Mouse (Mus musculus) frontal cortex, adult (tissue): ENCODE data around the gene Arhgdig.

ENCODE experiments used
- ATAC-seq: cut with Nextera tagmentation; 2 replicates; pipeline ENCODE4 v1.9.2; 2017; ENCODE audit warnings: mild to moderate bottlenecking, moderate library complexity, mixed read lengths; ENCODE audit not compliant: low TSS enrichment

Gene Arhgdig

GRCm38 (mm10) chr17:26207686-26208085 lies at the start of gene Arhgdig:
Arhgdig (minus strand) TSS chr17:26207786.
- ATAC-seq = no peak

- ATAC-seq = no peak
These were observed 47.7 kb upstream of the Arhgdig start for GRCm38 (mm10) chr17:26255313-26255712.

- no peak for ATAC-seq
These were observed 45.8 kb upstream of the Arhgdig start for GRCm38 (mm10) chr17:26253399-26253798.

- peak; percentile 98 for ATAC-seq
These were observed 45.1 kb upstream of the Arhgdig start, which contains the start of gene Luc7l for GRCm38 (mm10) chr17:26252539-26253251. Luc7l (plus strand) TSS chr17:26252896.

GRCm38 (mm10) chr17:26251886-26252538 lies 44.4 kb upstream of the Arhgdig start:
- no peak for ATAC-seq

GRCm38 (mm10) chr17:26244101-26244841 lies 36.7 kb upstream of the Arhgdig start, which contains the start of gene Fam234a:
Fam234a (minus strand) TSS chr17:26244242.
- peak; percentile 95 for ATAC-seq

GRCm38 (mm10) chr17:26243471-26244100 lies 36.0 kb upstream of the Arhgdig start:
- ATAC-seq = peak; percentile 60

- no peak for ATAC-seq
These were observed 33.4 kb upstream of the Arhgdig start for GRCm38 (mm10) chr17:26240990-26241389.

- no peak for ATAC-seq
These were observed 32.7 kb upstream of the Arhgdig start for GRCm38 (mm10) chr17:26240120-26240790.

GRCm38 (mm10) chr17:26239551-26239950 lies 32.0 kb upstream of the Arhgdig start:
- no peak for ATAC-seq

- no peak for ATAC-seq
These were observed 30.1 kb upstream of the Arhgdig start for GRCm38 (mm10) chr17:26237667-26238066.

GRCm38 (mm10) chr17:26235077-26235815 lies 27.7 kb upstream of the Arhgdig start:
- ATAC-seq = no peak; the same call in 1 of the 2 replicates

GRCm38 (mm10) chr17:26234386-26234785 lies 26.8 kb upstream of the Arhgdig start:
- no peak for ATAC-seq

- no peak for ATAC-seq
These were observed 25.3 kb upstream of the Arhgdig start for GRCm38 (mm10) chr17:26232863-26233262.

- no peak for ATAC-seq
These were observed 23.6 kb upstream of the Arhgdig start for GRCm38 (mm10) chr17:26231156-26231555.

GRCm38 (mm10) chr17:26229776-26230175 lies 22.2 kb upstream of the Arhgdig start:
- no peak for ATAC-seq

- no peak for ATAC-seq
These were observed 17.6 kb upstream of the Arhgdig start for GRCm38 (mm10) chr17:26225150-26225549.

GRCm38 (mm10) chr17:26221508-26221907 lies 13.9 kb upstream of the Arhgdig start:
- ATAC-seq = no peak

- ATAC-seq = no peak
These were observed 5.1 kb upstream of the Arhgdig start for GRCm38 (mm10) chr17:26212681-26213080.

- ATAC-seq = no peak
These were observed 4.7 kb upstream of the Arhgdig start for GRCm38 (mm10) chr17:26212241-26212640.

GRCm38 (mm10) chr17:26206392-26206791 lies 1.2 kb downstream of the Arhgdig start:
- no peak for ATAC-seq
